Mouse (Mus musculus) myocyte (in vitro differentiated cells): ENCODE data around the gene Aqp1.

Experiments
- MAX ChIP-seq: IDR thresholded peaks from one replicate; pipeline ENCODE4 v1.6.1; 2011; ENCODE audit warnings: low read depth, mild to moderate bottlenecking, control low read depth
- POLR2A ChIP-seq: IDR thresholded peaks from one replicate; pipeline ENCODE4 v1.6.1; 2011; ENCODE audit warnings: low read depth, mild to moderate bottlenecking, control low read depth, moderate library complexity; ENCODE audit not compliant: insufficient read length
- POLR2AphosphoS2 ChIP-seq: IDR thresholded peaks from one replicate; pipeline ENCODE4 v1.6.1; 2011; ENCODE audit warnings: low read depth, control low read depth; ENCODE audit not compliant: insufficient read length

- TF ChIP-seq POLR2A: no peak
- no peak for TF ChIP-seq MAX
- no peak for TF ChIP-seq POLR2AphosphoS2
Measured at GRCm38 (mm10) chr6:55396176-55396575, 59.9 kb downstream of the Aqp1 start.
